Mouse (Mus musculus): ENCODE results near the gene Aldob. TPM values are rescaled to one million over a fixed set of nuclear protein-coding genes. Genes with fewer than 3 reads are reported as not detected.

Aldob gene
- polyA plus RNA-seq, 1 experiment from 2014 or later = 2,616 TPM

- WGBS (ENCODE audit: insufficient replicate concordance) = 70% methylated on average over 14 of the region's 14 CpGs
- no peak for DNase-seq
- no peak overlapping the region for H3K27ac ChIP-seq (ENCODE audit: low read depth)
Observed at GRCm38 (mm10) chr4:49583965-49584831, 34.9 kb upstream of the Aldob start.

GRCm38 (mm10) chr4:49581256-49581655 lies 31.9 kb upstream of the Aldob start:
- Histone ChIP-seq H3K9me3 (ENCODE audit: low read length) (no peaks in the 10 kb centered on the region), H3K4me2 (ENCODE audit: low read depth, low read length) (0 out of 2 replicates have a peak overlapping the region, but pooled peaks have one; percentile 26), H3K4me3 (ENCODE audit: low read depth, low read length) (no peak overlapping the region), H3K27me3 (ENCODE audit: insufficient read depth, low read length) (no peaks in the 10 kb centered on the region), H3K36me3 (replicated peaks; ENCODE audit: insufficient read depth, low read length) (no peaks in the 10 kb centered on the region), H3K9ac (replicated peaks) (no peak overlapping the region), H3K4me1 (ENCODE audit: insufficient read depth) (no peaks in the 10 kb centered on the region), H3K27ac (ENCODE audit: low read depth) (peak overlapping the region; percentile 22; the same call in 1 of the 2 replicates)
- 34% methylated on average over 4 of the region's 4 CpGs for WGBS (ENCODE audit: insufficient replicate concordance)
- peak; percentile 84 for ATAC-seq
- TF ChIP-seq EP300 (IDR thresholded peaks at IDR 0.05; ENCODE audit: low read depth) = peak; percentile 76
- no peak for TF ChIP-seq CTCF (IDR thresholded peaks at IDR 0.05; ENCODE audit: low read depth)
- no peak for DNase-seq

More at GRCm38 (mm10) chr4:49583965-49584831, 34.9 kb upstream of the Aldob start:
- ATAC-seq = no peak
- H3K9me3 ChIP-seq (ENCODE audit: low read length) = no peaks in the 10 kb centered on the region
- no peak overlapping the region for H3K4me3 ChIP-seq (ENCODE audit: low read depth, low read length)
- no peaks in the 10 kb centered on the region for H3K27me3 ChIP-seq (ENCODE audit: insufficient read depth, low read length)
- no peak overlapping the region for H3K9ac ChIP-seq (replicated peaks)
- no peaks in the 10 kb centered on the region for H3K4me1 ChIP-seq (ENCODE audit: insufficient read depth)
- no peaks in the 10 kb centered on the region for H3K36me3 ChIP-seq (replicated peaks; ENCODE audit: insufficient read depth, low read length)
- TF ChIP-seq CTCF (IDR thresholded peaks at IDR 0.05; ENCODE audit: low read depth) (no peak), EP300 (IDR thresholded peaks at IDR 0.05; ENCODE audit: low read depth) (no peak)
- no peak overlapping the region; the same call in 1 of the 2 replicates for H3K4me2 ChIP-seq (ENCODE audit: low read depth, low read length)

GRCm38 (mm10) chr4:49572194-49572593 lies 22.8 kb upstream of the Aldob start:
- Histone ChIP-seq H3K9me3 (ENCODE audit: low read length) (no peaks in the 10 kb centered on the region), H3K4me1 (ENCODE audit: insufficient read depth) (no peaks in the 10 kb centered on the region), H3K4me2 (ENCODE audit: low read depth, low read length) (no peak overlapping the region), H3K27ac (ENCODE audit: low read depth) (no peak overlapping the region), H3K36me3 (replicated peaks; ENCODE audit: insufficient read depth, low read length) (no peaks in the 10 kb centered on the region), H3K4me3 (ENCODE audit: low read depth, low read length) (no peak overlapping the region), H3K9ac (replicated peaks) (no peak overlapping the region), H3K27me3 (ENCODE audit: insufficient read depth, low read length) (no peaks in the 10 kb centered on the region)
- WGBS (ENCODE audit: insufficient replicate concordance) = 79% methylated on average over 4 of the region's 4 CpGs
- TF ChIP-seq CTCF (IDR thresholded peaks at IDR 0.05; ENCODE audit: low read depth) (no peak), EP300 (IDR thresholded peaks at IDR 0.05; ENCODE audit: low read depth) (no peak)
- ATAC-seq (no peak), DNase-seq (no peak)

GRCm38 (mm10) chr4:49567613-49568012 lies 18.3 kb upstream of the Aldob start:
- TF ChIP-seq CTCF (IDR thresholded peaks at IDR 0.05; ENCODE audit: low read depth) (peak; percentile 94), EP300 (IDR thresholded peaks at IDR 0.05; ENCODE audit: low read depth) (no peak)
- WGBS (ENCODE audit: insufficient replicate concordance) = 23% methylated on average over 3 of the region's 3 CpGs
- ATAC-seq = peak; percentile 79
- no peak for DNase-seq
- no peaks in the 10 kb centered on the region for H3K27me3 ChIP-seq (ENCODE audit: insufficient read depth, low read length)
- H3K9me3 ChIP-seq (ENCODE audit: low read length) = no peaks in the 10 kb centered on the region
- H3K36me3 ChIP-seq (replicated peaks; ENCODE audit: insufficient read depth, low read length) = no peaks in the 10 kb centered on the region
- H3K4me1 ChIP-seq (ENCODE audit: insufficient read depth) = no peaks in the 10 kb centered on the region
- no peak overlapping the region for H3K9ac ChIP-seq (replicated peaks)
- no peak overlapping the region for H3K4me3 ChIP-seq (ENCODE audit: low read depth, low read length)
- no peak overlapping the region for H3K27ac ChIP-seq (ENCODE audit: low read depth)
- no peak overlapping the region for H3K4me2 ChIP-seq (ENCODE audit: low read depth, low read length)

- 58% methylated on average over 20 of the region's 20 CpGs for WGBS (ENCODE audit: insufficient replicate concordance)
- Histone ChIP-seq H3K36me3 (replicated peaks; ENCODE audit: insufficient read depth, low read length) (no peaks in the 10 kb centered on the region), H3K9ac (replicated peaks) (peak overlapping the region; percentile 10; the same call in 1 of the 2 replicates), H3K4me3 (ENCODE audit: low read depth, low read length) (no peak overlapping the region), H3K4me1 (ENCODE audit: insufficient read depth) (peaks cover 8% of the 10 kb centered on the region; the same call in 1 of the 2 replicates), H3K27ac (ENCODE audit: low read depth) (peak overlapping the region; percentile 92), H3K27me3 (ENCODE audit: insufficient read depth, low read length) (no peaks in the 10 kb centered on the region), H3K4me2 (ENCODE audit: low read depth, low read length) (no peak overlapping the region), H3K9me3 (ENCODE audit: low read length) (no peaks in the 10 kb centered on the region)
- TF ChIP-seq EP300 (IDR thresholded peaks at IDR 0.05; ENCODE audit: low read depth) (peak; percentile 81), CTCF (IDR thresholded peaks at IDR 0.05; ENCODE audit: low read depth) (no peak)
- ATAC-seq (peak; percentile 93), DNase-seq (peak; percentile 85)
Observed at GRCm38 (mm10) chr4:49559915-49560772, 10.8 kb upstream of the Aldob start.

GRCm38 (mm10) chr4:49558181-49558580 lies 8.8 kb upstream of the Aldob start:
- 0 out of 2 replicates have a peak, but pooled peaks have one; percentile 42 for TF ChIP-seq EP300 (IDR thresholded peaks at IDR 0.05; ENCODE audit: low read depth)
- TF ChIP-seq CTCF (IDR thresholded peaks at IDR 0.05; ENCODE audit: low read depth) = no peak
- Histone ChIP-seq H3K4me1 (ENCODE audit: insufficient read depth) (peaks cover 8% of the 10 kb centered on the region; the same call in 1 of the 2 replicates), H3K9me3 (ENCODE audit: low read length) (no peaks in the 10 kb centered on the region), H3K4me3 (ENCODE audit: low read depth, low read length) (no peak overlapping the region), H3K4me2 (ENCODE audit: low read depth, low read length) (no peak overlapping the region; the same call in 1 of the 2 replicates), H3K27ac (ENCODE audit: low read depth) (peak overlapping the region; percentile 92), H3K27me3 (ENCODE audit: insufficient read depth, low read length) (no peaks in the 10 kb centered on the region), H3K9ac (replicated peaks) (no peak overlapping the region), H3K36me3 (replicated peaks; ENCODE audit: insufficient read depth, low read length) (no peaks in the 10 kb centered on the region)
- DNase-seq (no peak), ATAC-seq (peak; percentile 43)
- WGBS (ENCODE audit: insufficient replicate concordance) = 34% methylated on average over 2 of the region's 2 CpGs
